Mouse (Mus musculus): ENCODE results near the gene Ces1h. TPM values are rescaled to one million over a fixed set of nuclear protein-coding genes. Genes with fewer than 3 reads are reported as not detected.

The Ces1h gene
- 0.06 TPM in 1 of 2 replicates, not detected in the other for polyA plus RNA-seq (2012; rRNA removed)

GRCm38 (mm10) chr8:93379625-93380024 is at the start of gene Ces1h:
Gene Ces1h (minus strand): TSS chr8:93379725.

GRCm38 (mm10) chr8:93337207-93337606 is 42.3 kb downstream of the Ces1h start, which contains the start of gene Ces1g:
Gene Ces1g (minus strand): TSS chr8:93337308.

Other genes starting within 250 kb of the Ces1h start
- not detected in 2 replicates for gene Ces1c, start 248.4 kb downstream of the Ces1h start, polyA plus RNA-seq (2012; rRNA removed)
- 0.40 and 0.48 TPM in 2 replicates for gene Ces1d, start 181.9 kb downstream of the Ces1h start, polyA plus RNA-seq (2012; rRNA removed)
- gene Ces1e, start 150.1 kb downstream of the Ces1h start, polyA plus RNA-seq (2012; rRNA removed) = not detected in 2 replicates
- gene Ces1f, start 100.0 kb downstream of the Ces1h start, polyA plus RNA-seq (2012; rRNA removed) = 0.04 TPM in 1 of 2 replicates, not detected in the other
- 0.07 TPM in 1 of 2 replicates, not detected in the other for gene Ces1g, start 42.4 kb downstream of the Ces1h start, polyA plus RNA-seq (2012; rRNA removed)
- gene Ces5a, start 156.1 kb upstream of the Ces1h start, polyA plus RNA-seq (2012; rRNA removed) = 0.08 and 0.20 TPM in 2 replicates

Measured in central nervous system, embryonic 11.5 days (tissue).